Mouse (Mus musculus): Measurements from ENCODE around the gene Icam5.

DNA sequence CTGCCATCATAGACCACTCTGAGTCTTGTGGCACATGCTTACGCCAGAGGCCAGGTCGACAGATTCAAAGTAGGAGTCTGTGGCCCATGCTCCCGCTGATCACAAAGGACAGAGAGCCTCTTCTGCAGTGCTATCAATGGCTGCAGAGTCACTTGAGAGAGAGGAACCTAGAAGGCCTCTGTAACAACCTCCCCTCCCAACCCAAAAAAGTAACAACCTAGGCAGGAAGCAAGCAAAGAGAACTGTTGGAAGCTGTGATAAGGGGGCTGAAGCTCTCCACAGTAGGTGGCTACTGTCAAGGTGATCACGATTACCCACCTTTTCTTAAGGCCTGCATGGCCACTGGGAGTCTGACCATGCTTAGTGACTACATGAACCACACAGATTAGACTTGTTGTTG, 11.7 kb downstream of the Icam5 start:
- TF ChIP-seq CTCF (IDR thresholded peaks at IDR 0.05; ENCODE audit: low read depth, low read length), result no peak
- TF ChIP-seq POLR2A (IDR thresholded peaks at IDR 0.05; ENCODE audit: borderline replicate concordance, low read depth, low read length), result no peak

All from bone marrow macrophage, adult 2 months (primary cell).